Mouse (Mus musculus) thymus, postnatal 4 days (tissue): ENCODE measurements around the gene Mical2.

ENCODE experiments used
- DNase-seq: peaks from one replicate; pipeline ENCODE4 v3.0.0; 2021

Mical2 gene

GRCm38 (mm10) chr7:112416058-112416526 lies 190.4 kb downstream of the Mical2 start:
- peak; percentile 27 for DNase-seq

GRCm38 (mm10) chr7:112416730-112417513 lies 191.3 kb downstream of the Mical2 start:
- no peak for DNase-seq

GRCm38 (mm10) chr7:112417598-112417997 lies 191.9 kb downstream of the Mical2 start:
- no peak for DNase-seq

GRCm38 (mm10) chr7:112423438-112423837 lies 197.8 kb downstream of the Mical2 start:
- DNase-seq, result no peak

GRCm38 (mm10) chr7:112426811-112427210 lies 201.2 kb downstream of the Mical2 start:
- no peak for DNase-seq

- DNase-seq, result no peak
Observed at GRCm38 (mm10) chr7:112427357-112428157, 201.9 kb downstream of the Mical2 start, which contains the start of gene Parva. Gene Parva, plus strand, starts transcription at chr7:112427505.

GRCm38 (mm10) chr7:112428158-112428535 lies 202.5 kb downstream of the Mical2 start:
- no peak for DNase-seq

- no peak for DNase-seq
Observed at GRCm38 (mm10) chr7:112439846-112440245, 214.2 kb downstream of the Mical2 start.

GRCm38 (mm10) chr7:112444152-112444984 lies 218.7 kb downstream of the Mical2 start:
- no peak for DNase-seq

GRCm38 (mm10) chr7:112444985-112445367 lies 219.3 kb downstream of the Mical2 start:
- DNase-seq, result no peak

- DNase-seq, result no peak
Observed at GRCm38 (mm10) chr7:112446498-112446897, 220.8 kb downstream of the Mical2 start.

- DNase-seq, result no peak
Observed at GRCm38 (mm10) chr7:112449954-112450700, 224.5 kb downstream of the Mical2 start.

GRCm38 (mm10) chr7:112452471-112452870 lies 226.8 kb downstream of the Mical2 start:
- DNase-seq, result no peak

GRCm38 (mm10) chr7:112453805-112454214 lies 228.2 kb downstream of the Mical2 start:
- no peak for DNase-seq

GRCm38 (mm10) chr7:112454380-112454779 lies 228.7 kb downstream of the Mical2 start:
- no peak for DNase-seq

GRCm38 (mm10) chr7:112454951-112455350 lies 229.3 kb downstream of the Mical2 start:
- DNase-seq, result no peak

GRCm38 (mm10) chr7:112455566-112456110 lies 230.0 kb downstream of the Mical2 start:
- DNase-seq, result no peak

- no peak for DNase-seq
Observed at GRCm38 (mm10) chr7:112457373-112457772, 231.7 kb downstream of the Mical2 start.

- DNase-seq, result no peak
Observed at GRCm38 (mm10) chr7:112457920-112458319, 232.3 kb downstream of the Mical2 start.

GRCm38 (mm10) chr7:112458440-112458839 lies 232.8 kb downstream of the Mical2 start:
- no peak for DNase-seq
